Mouse (Mus musculus) layer of hippocampus, adult 9-10 months (tissue): ENCODE results near the gene Jmjd1c.

Experiments used
- DNase-seq: peaks from one replicate; pipeline ENCODE4 v3.0.0; 2022; ENCODE audit warnings: low spot score

Gene Jmjd1c

DNA sequence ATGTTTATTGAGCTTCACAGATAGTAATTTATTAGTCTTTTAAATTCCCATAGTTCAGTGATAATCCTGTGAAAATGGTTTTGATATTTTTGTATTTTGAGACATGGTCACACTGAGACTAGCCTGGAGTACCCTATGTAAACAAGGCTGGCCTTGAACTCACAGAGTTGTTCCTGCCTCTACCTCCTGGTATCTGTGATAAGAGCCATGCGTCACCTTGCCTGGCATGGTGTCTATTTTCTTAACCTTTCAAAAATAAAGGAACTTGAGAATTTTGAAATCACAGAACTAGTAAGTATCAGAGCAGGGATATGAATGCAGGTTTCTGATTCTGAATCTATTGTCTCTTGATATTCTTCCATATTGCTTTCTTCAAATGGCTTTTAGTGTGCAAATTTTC lies 35.8 kb downstream of the Jmjd1c start:
- no peak for DNase-seq

DNA sequence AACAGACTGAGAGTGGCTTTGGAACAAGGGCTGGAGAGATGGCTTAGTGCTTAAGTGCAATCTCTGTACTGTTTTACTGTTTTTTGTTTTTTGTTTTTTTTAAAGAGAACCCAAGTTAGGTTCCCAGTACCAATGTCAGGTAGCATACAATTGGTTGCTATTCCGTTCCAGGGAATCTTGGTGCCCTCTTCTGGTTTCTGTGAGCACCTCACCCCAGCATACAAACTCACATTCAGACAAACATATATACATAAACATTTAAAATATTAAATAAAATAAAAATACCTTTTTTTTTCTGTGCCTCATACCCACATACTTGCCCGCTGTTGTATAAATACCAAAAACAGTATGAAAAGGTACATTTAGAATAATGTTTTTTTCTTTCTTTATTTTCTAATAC lies 38.4 kb downstream of the Jmjd1c start:
- no peak for DNase-seq

DNA sequence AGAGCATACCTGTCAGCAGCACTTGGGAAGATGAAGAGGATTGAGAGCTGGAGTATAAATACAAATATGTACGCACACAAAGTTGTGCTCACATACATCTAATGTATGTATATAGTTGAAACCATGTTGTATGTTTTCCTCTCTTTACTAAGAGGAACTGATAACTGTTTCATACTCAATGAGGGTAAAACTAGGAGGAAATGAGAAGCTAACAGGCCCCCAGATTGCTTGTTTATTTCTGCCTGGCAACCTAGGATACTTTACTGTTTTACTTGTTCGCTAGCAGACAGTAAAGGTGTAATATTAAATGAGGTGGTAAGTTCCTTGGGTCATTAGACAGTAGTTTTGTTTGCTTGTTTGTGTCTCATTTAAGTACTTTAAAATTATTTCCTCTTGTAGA lies 41.5 kb downstream of the Jmjd1c start:
- DNase-seq: no peak

DNA sequence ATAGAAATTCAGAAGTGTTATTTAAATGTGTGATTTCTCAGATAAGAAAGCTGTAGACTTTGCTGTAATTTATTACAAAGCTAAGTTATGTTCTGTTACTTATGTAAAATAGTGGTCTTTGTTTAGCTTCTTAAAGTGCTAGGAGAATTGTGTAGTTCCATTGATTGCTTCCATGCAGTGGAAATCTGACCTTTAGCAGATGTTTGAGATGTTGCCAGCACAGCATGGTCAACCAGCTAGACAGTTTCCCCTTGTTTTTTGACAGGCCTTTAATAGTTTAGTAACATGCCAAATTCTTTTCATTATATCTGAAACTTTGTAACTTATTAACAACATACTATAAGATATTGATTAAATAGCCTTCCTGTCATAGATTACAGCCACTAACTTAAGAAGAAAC lies 47.7 kb downstream of the Jmjd1c start:
- DNase-seq: no peak

DNA sequence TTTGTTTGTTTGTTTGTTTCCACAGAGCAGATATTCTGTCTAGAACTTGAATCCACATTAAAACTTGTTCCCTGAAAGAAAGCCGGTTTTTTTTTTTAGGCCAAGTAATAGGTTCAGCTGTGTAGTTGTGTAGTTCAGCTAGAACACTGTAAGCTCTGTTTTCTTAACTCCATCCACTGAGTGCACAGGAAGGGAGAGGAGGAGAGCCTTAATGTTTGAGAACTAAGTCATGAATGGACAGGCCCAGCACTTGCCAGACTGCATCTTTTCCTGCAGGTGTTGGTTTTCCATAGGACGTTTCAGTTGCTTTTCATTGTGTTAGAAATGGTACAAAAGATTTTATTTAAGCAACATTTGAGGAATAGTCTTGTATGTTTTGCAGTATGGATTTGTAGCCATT lies 48.3 kb downstream of the Jmjd1c start:
- no peak for DNase-seq

- DNase-seq: no peak
Observed at GRCm38 (mm10) chr10:67145623-67146022, 49.7 kb downstream of the Jmjd1c start.

GRCm38 (mm10) chr10:67151766-67152165 lies 55.8 kb downstream of the Jmjd1c start:
- no peak for DNase-seq

DNA sequence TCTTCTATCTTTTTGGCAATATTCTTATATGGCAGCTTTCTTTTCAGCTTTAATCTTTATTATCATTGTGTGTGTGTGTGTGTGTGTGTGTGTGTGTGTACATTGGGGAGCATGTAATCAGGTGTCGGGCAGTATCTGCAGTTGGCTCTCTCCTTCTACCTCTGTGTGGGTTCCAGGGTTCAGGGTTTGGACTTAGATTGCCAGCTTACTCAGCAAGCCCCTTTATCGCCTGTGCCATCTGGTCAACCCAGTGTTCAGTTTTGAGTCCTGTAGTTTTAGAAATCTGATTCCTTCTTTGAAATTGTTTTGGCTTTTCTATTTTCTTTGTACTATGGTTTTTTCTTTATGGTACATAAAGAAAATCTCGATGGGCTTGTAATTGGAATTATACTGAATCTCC lies 58.7 kb downstream of the Jmjd1c start:
- no peak for DNase-seq

DNA sequence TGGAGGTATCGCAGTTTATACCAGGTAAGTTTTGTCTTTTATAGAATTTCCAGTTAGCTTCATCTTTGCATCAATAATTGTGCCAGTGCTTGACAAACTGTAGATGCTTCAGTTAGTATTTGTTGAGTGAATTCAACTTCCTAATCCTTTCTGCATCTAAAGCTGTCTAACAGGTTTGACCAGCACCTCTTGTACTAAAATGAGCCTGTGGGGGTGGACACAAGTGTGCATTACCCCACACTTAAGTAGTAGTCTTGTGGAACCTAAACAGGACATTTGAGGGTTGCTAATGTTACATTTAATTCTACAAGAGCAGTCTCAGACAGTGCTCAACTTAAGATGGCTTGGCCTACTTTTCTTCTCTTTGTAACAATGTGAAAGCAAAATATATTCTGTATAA lies 78.1 kb downstream of the Jmjd1c start:
- DNase-seq: no peak

GRCm38 (mm10) chr10:67176031-67176430 lies 80.1 kb downstream of the Jmjd1c start:
- no peak for DNase-seq

GRCm38 (mm10) chr10:67176932-67177331 lies 81.0 kb downstream of the Jmjd1c start:
- no peak for DNase-seq

DNA sequence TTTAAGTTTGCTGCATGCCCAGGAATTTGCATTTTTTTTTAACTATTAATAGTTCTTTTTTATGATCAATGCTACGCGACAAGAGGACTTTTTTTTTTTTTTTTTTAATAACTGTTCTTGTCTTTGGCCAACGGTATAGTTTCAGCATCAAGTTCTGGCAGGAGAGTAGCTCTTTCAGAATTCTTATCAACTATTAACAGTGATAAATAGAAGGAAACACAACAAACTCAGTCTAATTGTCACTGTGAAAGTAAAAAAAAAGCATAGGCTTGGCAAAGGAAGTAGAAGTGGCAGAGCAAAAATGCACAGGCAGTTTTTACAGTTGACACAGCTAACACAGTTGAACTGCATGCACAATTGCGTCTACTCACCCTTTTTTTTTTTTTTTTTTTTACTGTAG lies 81.5 kb downstream of the Jmjd1c start:
- no peak for DNase-seq

DNA sequence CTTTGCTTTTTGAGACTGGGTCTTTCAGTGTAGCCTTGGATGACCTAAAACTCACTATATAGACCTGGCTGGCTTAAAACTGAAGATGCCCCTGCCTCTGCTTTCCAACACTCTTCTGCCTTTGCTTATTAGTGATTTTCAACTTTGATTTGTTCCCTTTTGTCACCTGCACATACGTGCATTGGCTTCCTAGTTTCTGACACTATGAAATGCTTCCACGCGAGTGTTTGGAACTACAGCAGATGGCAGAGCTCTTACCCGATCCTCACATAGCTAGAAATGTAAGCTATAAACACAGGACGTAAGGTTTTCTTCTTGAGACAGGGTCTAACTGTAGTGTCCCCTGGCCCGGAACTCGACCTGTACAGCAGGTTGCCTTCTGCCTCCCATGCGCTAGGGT lies 84.1 kb downstream of the Jmjd1c start:
- DNase-seq: no peak

- no peak for DNase-seq
Observed at GRCm38 (mm10) chr10:67180799-67181198, 84.9 kb downstream of the Jmjd1c start.

DNA sequence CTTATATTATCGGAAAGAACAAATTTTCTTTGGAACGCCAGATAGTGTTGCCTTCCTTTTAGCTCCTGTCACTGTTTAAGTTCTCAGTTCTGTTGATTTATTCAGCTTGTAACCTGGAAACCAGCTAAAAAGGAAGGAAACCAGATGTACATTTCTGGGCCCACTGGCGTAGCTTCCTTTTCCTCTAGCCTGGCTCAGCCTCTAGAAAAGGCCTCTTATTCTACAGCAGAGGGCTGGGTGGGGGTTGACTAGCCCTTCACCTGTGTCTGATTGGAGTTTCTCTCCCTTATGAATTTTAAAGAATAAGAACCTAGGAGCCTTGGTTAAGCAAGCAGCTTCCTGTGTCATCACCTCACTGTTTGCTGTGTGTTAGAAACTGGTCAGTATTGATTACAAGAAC lies 86.7 kb downstream of the Jmjd1c start:
- DNase-seq: no peak

DNA sequence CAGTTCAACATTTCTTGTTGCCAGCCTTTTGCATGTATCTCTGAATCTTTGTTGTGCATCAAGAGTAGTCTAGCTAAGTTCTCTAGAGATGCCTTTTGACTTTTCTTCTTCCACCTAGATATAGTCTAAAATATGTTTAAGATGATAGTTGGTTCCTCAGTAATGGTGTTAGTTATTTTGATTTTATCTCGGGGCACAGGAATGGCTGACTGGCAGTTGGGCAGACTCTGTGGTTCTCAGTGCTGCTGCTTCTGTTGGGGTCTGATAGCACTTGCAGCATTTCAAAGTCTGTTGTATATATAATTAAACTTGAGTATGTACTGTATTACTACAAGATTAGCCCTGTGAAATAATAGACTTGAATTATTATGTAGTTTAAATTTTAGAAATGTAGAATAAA lies 87.2 kb downstream of the Jmjd1c start:
- no peak for DNase-seq

DNA sequence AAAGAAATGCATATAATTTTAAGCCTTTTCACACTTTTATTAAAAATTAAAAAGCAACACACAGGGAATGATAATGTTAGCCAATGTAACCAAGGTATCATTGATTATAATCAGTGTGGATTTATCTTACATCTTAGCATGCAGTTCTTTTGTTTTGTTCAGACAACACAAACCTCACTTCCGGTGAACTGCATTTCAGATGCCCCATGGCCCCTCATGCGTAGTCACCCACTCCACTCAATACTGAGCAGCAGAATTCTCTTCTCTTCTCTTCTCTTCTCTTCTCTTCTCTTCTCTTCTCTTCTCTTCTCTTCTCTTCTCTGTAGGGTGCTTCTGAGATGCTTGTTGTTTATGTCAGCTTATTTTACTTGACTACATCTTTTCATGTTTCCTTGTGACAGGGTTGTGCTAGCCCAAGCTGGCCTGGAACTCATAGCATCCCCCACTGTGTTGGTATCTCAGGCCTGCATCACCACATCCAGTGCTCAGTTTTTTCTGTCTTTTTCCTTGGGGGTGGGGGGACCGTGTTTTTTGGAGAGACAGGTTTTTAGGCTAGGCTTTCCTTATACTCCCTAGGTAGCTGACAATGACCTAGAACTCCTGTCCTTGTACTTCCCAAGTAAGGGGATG lies 88.6 kb downstream of the Jmjd1c start:
- no peak for DNase-seq

DNA sequence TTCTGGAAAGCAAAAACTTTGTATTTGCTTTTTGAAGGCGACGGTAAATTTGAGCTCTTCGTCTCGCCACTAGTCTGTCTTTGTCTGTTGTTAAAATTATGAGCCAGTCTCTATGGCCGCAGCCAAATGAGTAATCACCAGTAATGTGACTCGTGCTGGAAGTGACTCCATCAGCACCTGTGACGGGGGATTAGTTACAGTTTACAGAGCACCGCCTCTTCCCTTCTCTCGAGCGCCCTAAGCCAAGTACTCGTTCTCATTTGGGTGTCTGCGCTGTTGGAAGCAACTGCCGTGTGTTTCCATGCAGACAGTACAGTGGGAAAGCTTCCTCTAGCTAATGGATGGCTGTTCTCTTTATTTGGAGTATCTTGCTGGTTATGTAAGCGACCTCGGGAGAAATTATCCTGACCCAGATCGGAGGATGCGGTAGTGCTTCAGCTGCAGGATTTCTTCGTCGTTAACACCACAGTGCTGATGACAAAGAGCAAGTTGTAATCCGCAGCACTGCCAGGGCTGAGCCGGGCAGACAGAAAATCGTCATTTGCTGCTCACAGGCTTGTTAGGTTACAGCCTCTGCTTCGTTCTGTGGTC lies 89.7 kb downstream of the Jmjd1c start:
- peak; percentile 71 for DNase-seq

DNA sequence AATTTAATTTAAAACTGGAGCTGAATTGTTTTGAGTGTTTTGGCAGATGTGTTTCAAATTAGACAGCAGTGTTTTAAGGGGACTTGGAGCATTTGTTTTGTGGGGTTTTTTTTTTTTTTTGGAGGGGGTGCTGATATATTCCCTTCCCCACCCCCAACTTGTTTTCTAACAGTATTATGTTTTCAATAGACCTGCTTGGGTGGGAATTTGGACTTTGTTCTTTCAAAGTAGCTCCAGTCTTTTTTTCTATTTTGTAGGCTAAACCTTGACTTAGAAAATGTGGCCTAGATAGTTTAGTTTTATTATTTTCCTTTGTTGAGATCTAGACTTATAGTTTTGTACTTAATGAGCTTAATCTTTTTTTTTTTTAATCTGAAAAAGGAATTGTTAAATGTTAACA lies 90.6 kb downstream of the Jmjd1c start:
- no peak for DNase-seq

- no peak for DNase-seq
Observed at GRCm38 (mm10) chr10:67187001-67187453, 91.1 kb downstream of the Jmjd1c start.

DNA sequence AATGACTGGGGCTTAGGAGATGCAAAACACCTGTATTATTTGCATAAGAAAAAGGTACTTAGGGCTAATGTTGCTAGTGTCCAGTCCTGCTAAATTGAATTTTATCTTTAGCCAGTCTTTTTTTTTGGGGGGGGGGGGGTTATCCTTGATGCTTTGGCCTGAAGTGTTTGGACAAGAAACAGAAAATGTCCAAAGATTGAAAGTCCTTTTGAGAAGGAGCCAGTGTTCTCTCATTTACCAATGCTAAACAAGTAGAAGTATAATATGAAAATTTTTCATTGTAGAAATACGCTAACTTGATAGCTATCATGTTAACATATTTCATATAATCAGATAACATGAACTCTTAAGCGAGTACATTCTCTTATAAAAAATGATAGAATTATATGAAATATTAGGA lies 92.0 kb downstream of the Jmjd1c start:
- no peak for DNase-seq

DNA sequence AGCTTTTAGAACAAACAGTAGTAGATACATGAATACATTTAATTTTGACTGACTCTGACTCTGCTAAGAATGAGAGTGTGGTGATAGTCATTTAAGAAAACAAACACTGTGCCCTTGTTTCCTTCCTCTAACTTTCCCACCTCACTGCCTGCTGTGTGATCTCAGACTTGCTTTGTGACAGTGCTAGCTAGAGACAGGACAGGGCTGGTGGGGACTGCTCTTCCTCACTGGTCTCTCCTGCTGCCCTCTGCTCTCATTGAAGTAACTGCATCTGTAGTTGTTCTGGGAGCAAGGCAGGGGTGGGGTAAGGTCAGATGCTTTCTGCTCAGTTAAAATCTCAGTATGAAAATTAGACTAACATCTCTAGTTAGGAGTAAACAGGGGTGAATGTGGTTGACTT lies 93.1 kb downstream of the Jmjd1c start:
- no peak for DNase-seq

DNA sequence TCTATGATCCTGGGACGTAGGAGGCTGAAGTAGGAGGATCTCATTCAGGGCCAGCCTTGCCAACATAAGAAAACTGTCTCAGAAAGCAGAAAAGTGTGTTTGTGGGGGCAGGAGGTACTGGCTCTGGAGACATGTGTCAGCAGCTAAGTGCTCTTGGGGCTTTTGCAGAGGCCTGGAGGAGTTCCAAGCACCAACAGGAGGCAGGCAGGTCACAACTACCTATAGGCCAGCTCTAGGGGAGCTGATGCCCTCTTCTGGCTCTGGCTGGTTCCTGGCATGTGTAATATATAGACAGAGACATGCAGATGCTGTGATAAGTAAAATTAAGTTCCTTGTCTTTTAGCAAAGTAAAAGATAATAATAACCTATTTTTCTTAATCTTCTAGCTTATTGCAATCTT lies 94.3 kb downstream of the Jmjd1c start:
- no peak for DNase-seq

DNA sequence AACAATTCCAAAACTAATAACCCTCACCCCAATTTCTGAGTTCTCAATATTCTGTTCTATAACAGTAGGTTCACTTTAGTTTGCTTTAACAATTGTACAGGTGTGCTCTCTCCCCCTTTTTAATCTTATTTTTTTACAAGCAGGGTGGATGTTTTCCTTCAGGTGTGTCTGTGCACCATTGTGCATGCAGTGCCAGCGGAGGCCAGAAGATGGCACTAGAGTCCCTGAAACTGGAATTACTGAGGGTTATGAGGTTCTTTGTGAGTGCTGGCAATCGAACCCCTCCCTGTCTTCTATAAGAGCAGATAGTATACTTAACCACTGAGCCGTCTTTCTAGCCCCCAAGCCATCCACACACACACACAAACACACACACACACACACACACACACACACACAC lies 96.4 kb downstream of the Jmjd1c start:
- DNase-seq: no peak
